Mouse (Mus musculus): Measurements from ENCODE around the gene Tmem135.

GRCm38 (mm10) chr7:89165528-89165927 is 238.5 kb downstream of the Tmem135 start:
- TF ChIP-seq CTCF (IDR thresholded peaks at IDR 0.05; ENCODE audit: borderline replicate concordance, control insufficient read depth, extremely low read depth, insufficient read depth, low read length, poor library complexity) (no peak), POLR2A (IDR thresholded peaks at IDR 0.05; ENCODE audit: control insufficient read depth, extremely low read depth, insufficient read depth, low read length, poor library complexity) (no peak)
